Mouse (Mus musculus): ENCODE data around the gene Fxyd2. TPM values are rescaled to one million over a fixed set of nuclear protein-coding genes. Genes with fewer than 3 reads are reported as not detected.

Gene Fxyd2
- total and polyA plus RNA-seq, 3 experiments: 0.38 TPM; not detected in 2

- Histone ChIP-seq H3K9me3 (replicated peaks) (no peaks in the 10 kb centered on the region), H3K4me3 (ENCODE audit: low read depth, low read length) (no peak overlapping the region), H3K36me3 (replicated peaks) (no peaks in the 10 kb centered on the region), H3K4me1 (ENCODE audit: insufficient read depth, low read depth, low read length) (no peaks in the 10 kb centered on the region), H3K27me3 (ENCODE audit: insufficient read depth, low read length) (peaks cover 4% of the 10 kb centered on the region; the same call in 1 of the 2 replicates)
- no peak for DNase-seq (ENCODE audit: low spot score)
- ATAC-seq (ENCODE audit: extremely low read depth, insufficient number of reproducible peaks, low FRiP score, poor library complexity, severe bottlenecking): no peak
- TF ChIP-seq TAL1 (conservative IDR thresholded peaks at IDR 0.05; ENCODE audit: low read depth, low read length) (no peak), GATA1 (IDR thresholded peaks at IDR 0.05; ENCODE audit: borderline replicate concordance, low read length) (no peak), CTCF (IDR thresholded peaks at IDR 0.05; ENCODE audit: low read depth, low read length) (no peak), GATA2 (IDR thresholded peaks at IDR 0.05; ENCODE audit: borderline replicate concordance, low read depth, low read length) (no peak), POLR2AphosphoS5 (IDR thresholded peaks at IDR 0.05; ENCODE audit: insufficient replicate concordance, low read depth, low read length) (no peak)
Measured at GRCm38 (mm10) chr9:45422761-45423298, 23.4 kb downstream of the Fxyd2 start.

GRCm38 (mm10) chr9:45426456-45426855, 27.0 kb downstream of the Fxyd2 start, which contains the start of gene Dscaml1:
TSS of gene Dscaml1 (plus strand) at chr9:45426628.
- DNase-seq (ENCODE audit: low spot score): no peak
- TF ChIP-seq GATA1 (IDR thresholded peaks at IDR 0.05; ENCODE audit: borderline replicate concordance, low read length) (no peak), GATA2 (IDR thresholded peaks at IDR 0.05; ENCODE audit: borderline replicate concordance, low read depth, low read length) (no peak), TAL1 (conservative IDR thresholded peaks at IDR 0.05; ENCODE audit: low read depth, low read length) (no peak), POLR2AphosphoS5 (IDR thresholded peaks at IDR 0.05; ENCODE audit: insufficient replicate concordance, low read depth, low read length) (no peak), CTCF (IDR thresholded peaks at IDR 0.05; ENCODE audit: low read depth, low read length) (no peak)
- H3K27me3 ChIP-seq (ENCODE audit: insufficient read depth, low read length): peaks cover 5% of the 10 kb centered on the region; the same call in 1 of the 2 replicates

DNA sequence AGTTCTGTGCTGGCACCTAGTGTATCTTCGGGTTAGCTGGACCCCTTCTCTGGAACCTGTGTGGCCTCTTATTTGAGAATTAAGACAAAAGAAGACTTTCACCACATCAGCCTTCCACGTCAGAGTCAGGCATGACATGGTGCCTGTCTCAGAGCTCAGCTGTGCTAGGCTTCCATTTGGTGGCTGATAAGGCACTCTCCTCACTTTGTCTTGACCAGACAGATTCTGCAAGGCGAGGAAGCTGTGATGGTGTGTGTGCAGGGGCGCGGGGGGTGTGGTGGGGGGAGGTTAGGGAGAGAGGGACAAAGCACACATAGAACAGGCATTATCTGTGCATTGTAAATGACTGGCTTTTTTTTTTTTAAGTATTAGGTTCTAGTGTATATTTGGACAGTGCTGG, 29.9 kb downstream of the Fxyd2 start:
- DNase-seq (ENCODE audit: low spot score): no peak
- H3K27me3 ChIP-seq (ENCODE audit: insufficient read depth, low read length): peaks cover 5% of the 10 kb centered on the region; the same call in 1 of the 2 replicates
- H3K36me3 ChIP-seq (replicated peaks): no peaks in the 10 kb centered on the region
- no peak overlapping the region for H3K4me3 ChIP-seq (ENCODE audit: low read depth, low read length)
- ATAC-seq (ENCODE audit: extremely low read depth, insufficient number of reproducible peaks, low FRiP score, poor library complexity, severe bottlenecking): no peak
- 0 out of 2 replicates have a peak, but pooled peaks cover 10% of the 10 kb centered on the region for H3K9me3 ChIP-seq (replicated peaks)
- no peak for TF ChIP-seq TAL1 (conservative IDR thresholded peaks at IDR 0.05; ENCODE audit: low read depth, low read length)
- no peak for TF ChIP-seq POLR2AphosphoS5 (IDR thresholded peaks at IDR 0.05; ENCODE audit: insufficient replicate concordance, low read depth, low read length)
- no peak for TF ChIP-seq GATA2 (IDR thresholded peaks at IDR 0.05; ENCODE audit: borderline replicate concordance, low read depth, low read length)
- no peak for TF ChIP-seq CTCF (IDR thresholded peaks at IDR 0.05; ENCODE audit: low read depth, low read length)
- no peak for TF ChIP-seq GATA1 (IDR thresholded peaks at IDR 0.05; ENCODE audit: borderline replicate concordance, low read length)
- no peaks in the 10 kb centered on the region for H3K4me1 ChIP-seq (ENCODE audit: insufficient read depth, low read depth, low read length)

More at GRCm38 (mm10) chr9:45426456-45426855, 27.0 kb downstream of the Fxyd2 start, which contains the start of gene Dscaml1:
- Histone ChIP-seq H3K4me1 (ENCODE audit: insufficient read depth, low read depth, low read length) (no peaks in the 10 kb centered on the region), H3K4me3 (ENCODE audit: low read depth, low read length) (no peak within 1 kb of the TSS), H3K9me3 (replicated peaks) (0 out of 2 replicates have a peak, but pooled peaks cover 10% of the 10 kb centered on the region), H3K36me3 (replicated peaks) (no peaks in the 10 kb centered on the region)
- ATAC-seq (ENCODE audit: extremely low read depth, insufficient number of reproducible peaks, low FRiP score, poor library complexity, severe bottlenecking): no peak

DNA sequence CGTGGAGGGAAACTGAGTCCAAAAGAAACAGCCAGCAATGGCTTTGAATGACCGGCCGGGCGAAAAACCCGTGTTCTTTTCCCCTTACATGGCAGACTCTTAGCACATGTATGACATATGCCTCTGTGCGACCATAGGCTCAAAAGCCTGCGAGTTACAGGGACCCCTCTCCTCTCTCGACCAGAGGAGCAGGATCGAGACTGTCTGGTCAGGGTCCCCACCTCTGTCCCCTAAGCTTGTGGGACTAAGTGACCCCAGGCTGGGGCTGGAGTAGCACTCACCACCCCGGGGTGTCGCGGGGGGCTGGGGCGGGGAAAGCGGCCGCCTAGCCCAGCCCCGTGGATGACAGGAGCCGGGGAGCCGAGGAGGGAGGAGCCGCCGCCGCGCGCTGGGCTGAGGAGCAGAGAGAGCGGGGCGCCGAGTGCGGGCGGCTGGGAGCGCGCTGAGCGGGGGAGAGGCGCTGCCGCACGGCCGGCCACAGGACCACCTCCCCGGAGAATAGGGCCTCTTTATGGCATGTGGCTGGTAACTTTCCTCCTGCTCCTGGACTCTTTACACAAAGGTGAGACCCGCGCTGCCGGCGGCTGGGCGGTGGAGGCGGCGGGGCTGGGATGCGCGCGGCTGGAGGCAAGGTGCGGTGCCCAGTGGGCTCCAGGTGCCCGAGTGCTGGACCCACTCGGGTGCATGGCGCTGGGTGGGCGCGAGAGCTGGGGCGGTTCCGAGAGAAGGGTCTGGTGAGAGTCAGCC, 30.7 kb downstream of the Fxyd2 start:
- 0 out of 2 replicates have a peak, but pooled peaks cover 10% of the 10 kb centered on the region for H3K9me3 ChIP-seq (replicated peaks)
- ATAC-seq (ENCODE audit: extremely low read depth, insufficient number of reproducible peaks, low FRiP score, poor library complexity, severe bottlenecking) (no peak), DNase-seq (ENCODE audit: low spot score) (no peak)
- no peaks in the 10 kb centered on the region for H3K36me3 ChIP-seq (replicated peaks)
- H3K4me3 ChIP-seq (ENCODE audit: low read depth, low read length): no peak overlapping the region
- no peak for TF ChIP-seq TAL1 (conservative IDR thresholded peaks at IDR 0.05; ENCODE audit: low read depth, low read length)
- no peak for TF ChIP-seq GATA2 (IDR thresholded peaks at IDR 0.05; ENCODE audit: borderline replicate concordance, low read depth, low read length)
- no peak for TF ChIP-seq CTCF (IDR thresholded peaks at IDR 0.05; ENCODE audit: low read depth, low read length)
- TF ChIP-seq POLR2AphosphoS5 (IDR thresholded peaks at IDR 0.05; ENCODE audit: insufficient replicate concordance, low read depth, low read length): no peak
- TF ChIP-seq GATA1 (IDR thresholded peaks at IDR 0.05; ENCODE audit: borderline replicate concordance, low read length): no peak
- H3K27me3 ChIP-seq (ENCODE audit: insufficient read depth, low read length): peaks cover 5% of the 10 kb centered on the region; the same call in 1 of the 2 replicates
- no peaks in the 10 kb centered on the region for H3K4me1 ChIP-seq (ENCODE audit: insufficient read depth, low read depth, low read length)

- peaks cover 5% of the 10 kb centered on the region; the same call in 1 of the 2 replicates for H3K27me3 ChIP-seq (ENCODE audit: insufficient read depth, low read length)
- no peaks in the 10 kb centered on the region for H3K4me1 ChIP-seq (ENCODE audit: insufficient read depth, low read depth, low read length)
- H3K9me3 ChIP-seq (replicated peaks): 0 out of 2 replicates have a peak, but pooled peaks cover 10% of the 10 kb centered on the region
- no peak for ATAC-seq (ENCODE audit: extremely low read depth, insufficient number of reproducible peaks, low FRiP score, poor library complexity, severe bottlenecking)
- H3K36me3 ChIP-seq (replicated peaks): no peaks in the 10 kb centered on the region
- TF ChIP-seq GATA1 (IDR thresholded peaks at IDR 0.05; ENCODE audit: borderline replicate concordance, low read length) (no peak), POLR2AphosphoS5 (IDR thresholded peaks at IDR 0.05; ENCODE audit: insufficient replicate concordance, low read depth, low read length) (no peak), CTCF (IDR thresholded peaks at IDR 0.05; ENCODE audit: low read depth, low read length) (no peak), GATA2 (IDR thresholded peaks at IDR 0.05; ENCODE audit: borderline replicate concordance, low read depth, low read length) (no peak), TAL1 (conservative IDR thresholded peaks at IDR 0.05; ENCODE audit: low read depth, low read length) (no peak)
- DNase-seq (ENCODE audit: low spot score): no peak
- no peak overlapping the region for H3K4me3 ChIP-seq (ENCODE audit: low read depth, low read length)
Measured at GRCm38 (mm10) chr9:45430698-45430959, 31.2 kb downstream of the Fxyd2 start.

- no peak for TF ChIP-seq GATA2 (IDR thresholded peaks at IDR 0.05; ENCODE audit: borderline replicate concordance, low read depth, low read length)
- no peak for TF ChIP-seq TAL1 (conservative IDR thresholded peaks at IDR 0.05; ENCODE audit: low read depth, low read length)
- TF ChIP-seq POLR2AphosphoS5 (IDR thresholded peaks at IDR 0.05; ENCODE audit: insufficient replicate concordance, low read depth, low read length): no peak
- DNase-seq (ENCODE audit: low spot score): no peak
- H3K4me3 ChIP-seq (ENCODE audit: low read depth, low read length): no peak overlapping the region
- no peak for ATAC-seq (ENCODE audit: extremely low read depth, insufficient number of reproducible peaks, low FRiP score, poor library complexity, severe bottlenecking)
- peaks cover 5% of the 10 kb centered on the region; the same call in 1 of the 2 replicates for H3K27me3 ChIP-seq (ENCODE audit: insufficient read depth, low read length)
- H3K9me3 ChIP-seq (replicated peaks): 0 out of 2 replicates have a peak, but pooled peaks cover 10% of the 10 kb centered on the region
- H3K4me1 ChIP-seq (ENCODE audit: insufficient read depth, low read depth, low read length): no peaks in the 10 kb centered on the region
- no peaks in the 10 kb centered on the region for H3K36me3 ChIP-seq (replicated peaks)
Measured at GRCm38 (mm10) chr9:45431150-45431549, 31.7 kb downstream of the Fxyd2 start.

Data from G1E (cell line).